Mouse (Mus musculus) kidney, embryonic 16.5 days (tissue): ENCODE results near the gene Zfp280d. TPM values are rescaled to one million over a fixed set of nuclear protein-coding genes. Genes with fewer than 3 reads are reported as not detected.

ENCODE experiments used
- ATAC-seq: fragments of 200-750 bp; cut with Nextera tagmentation; 2 replicates; pipeline ENCODE4 v1.8.0; 2017; ENCODE audit warnings: moderate TSS enrichment; ENCODE audit not compliant: low FRiP score, low TSS enrichment
- H3K27ac ChIP-seq: fragments of 300-500 bp; sonication (generic); 2 replicates; pipeline ENCODE4 v1.5.1; 2014; ENCODE audit warnings: low read length
- H3K27me3 ChIP-seq: fragments of 300-500 bp; sonication (generic); 2 replicates; pipeline ENCODE4 v1.6.1; 2014; ENCODE audit warnings: low read length, control low read depth, mixed read lengths; ENCODE audit not compliant: insufficient read depth
- H3K36me3 ChIP-seq: fragments of 300-500 bp; sonication (generic); 2 replicates; pipeline ENCODE4 v1.6.1; 2014; ENCODE audit warnings: low read length, control low read depth, mixed read lengths; ENCODE audit not compliant: insufficient read depth
- H3K4me1 ChIP-seq: fragments of 300-500 bp; sonication (generic); 2 replicates; pipeline ENCODE4 v1.6.1; 2014; ENCODE audit warnings: low read length, control low read depth, mixed read lengths; ENCODE audit not compliant: insufficient read depth
- H3K4me2 ChIP-seq: fragments of 300-500 bp; sonication (generic); replicated peaks from 2 replicates; pipeline ENCODE4 v1.6.1; 2014; ENCODE audit warnings: low read depth, low read length
- H3K4me3 ChIP-seq: fragments of 300-500 bp; sonication (generic); 2 replicates; pipeline ENCODE4 v1.5.1; 2014; ENCODE audit warnings: mild to moderate bottlenecking, low read length
- H3K9ac ChIP-seq: fragments of 300-500 bp; sonication (generic); replicated peaks from 2 replicates; pipeline ENCODE4 v1.6.1; 2014; ENCODE audit warnings: low read length
- H3K9me3 ChIP-seq: fragments of 300-500 bp; sonication (generic); 2 replicates; pipeline ENCODE4 v1.6.1; 2016; ENCODE audit warnings: low read length, control low read depth
- WGBS: fragments of 180-500 bp; shearing (Covaris S2); extraction: QIAGEN DNeasy Blood & Tissue Kit; methylation state at CpG from one replicate; pipeline ENCODE4 v1.1.7; 2014; 5-methylcytosine and 5-hydroxymethylcytosine counted together
- polyA plus RNA-seq: library from polyadenylated mRNA; unstranded; fragments of >200 nt; fragmentation: Nextera tagmentation; extraction: Ambion mirVana; gene quantifications from 2 replicates; pipeline ENCODE4 v1.2.1, GENCODE M21; 2015

Zfp280d gene
- polyA plus RNA-seq, 1 experiment from 2014 or later = 31.2 TPM

- peaks cover 10% of the 10 kb centered on the region for H3K4me1 ChIP-seq
- H3K9me3 ChIP-seq = peaks cover 15% of the 10 kb centered on the region
- H3K36me3 ChIP-seq = no peaks in the 10 kb centered on the region
- no peaks in the 10 kb centered on the region for H3K27me3 ChIP-seq
- WGBS = 1% methylated on average over 40 of the region's 70 CpGs
- peak overlapping the region; percentile 80 for H3K4me3 ChIP-seq
- H3K4me2 ChIP-seq = peak overlapping the region; percentile 88
- ATAC-seq = peak; percentile 93
- H3K27ac ChIP-seq = peak overlapping the region; percentile 98
- peak overlapping the region; percentile 97 for H3K9ac ChIP-seq
Observed at GRCm38 (mm10) chr9:72275101-72275978, 680 bp downstream of the Zfp280d start.

DNA sequence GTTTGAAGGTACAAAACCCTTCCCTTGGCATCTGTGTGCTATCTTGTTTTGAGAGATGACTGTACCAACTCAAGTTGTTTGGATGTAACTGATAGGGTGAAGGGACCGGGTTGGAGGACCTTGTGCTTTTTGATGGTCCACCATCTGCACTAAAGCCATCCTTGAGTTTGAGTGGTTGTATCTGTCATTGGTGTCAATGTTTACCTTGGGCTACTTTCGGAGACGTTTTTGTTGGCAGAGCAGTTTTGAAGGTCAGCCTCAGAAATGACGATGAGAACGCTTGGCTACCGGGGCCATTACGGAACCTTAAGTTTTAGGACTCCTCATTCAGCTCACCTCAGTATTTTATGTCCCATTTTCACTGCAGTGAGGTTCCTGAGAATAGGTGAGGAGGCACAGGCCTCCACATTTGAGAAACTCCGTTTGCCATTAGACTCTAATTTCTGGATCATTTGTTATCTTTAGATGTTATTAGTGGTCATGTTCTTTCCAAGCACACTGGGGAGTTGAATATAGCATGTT lies 1.4 kb downstream of the Zfp280d start:
- Histone ChIP-seq H3K4me2 (peak overlapping the region; percentile 88), H3K9ac (peak overlapping the region; percentile 97), H3K27me3 (no peaks in the 10 kb centered on the region), H3K4me1 (peaks cover 10% of the 10 kb centered on the region), H3K36me3 (no peaks in the 10 kb centered on the region), H3K9me3 (peaks cover 15% of the 10 kb centered on the region), H3K4me3 (peak overlapping the region; percentile 80), H3K27ac (peak overlapping the region; percentile 98; the same call in 1 of the 2 replicates)
- ATAC-seq = no peak
- 20% methylated on average over 8 of the region's 8 CpGs for WGBS

- H3K27ac ChIP-seq = no peak overlapping the region
- peaks cover 10% of the 10 kb centered on the region for H3K4me1 ChIP-seq
- H3K9ac ChIP-seq = no peak overlapping the region
- no peak overlapping the region for H3K4me3 ChIP-seq
- no peaks in the 10 kb centered on the region for H3K27me3 ChIP-seq
- no peaks in the 10 kb centered on the region for H3K36me3 ChIP-seq
- no peak overlapping the region for H3K4me2 ChIP-seq
- H3K9me3 ChIP-seq = peaks cover 15% of the 10 kb centered on the region
- ATAC-seq = no peak
Observed at GRCm38 (mm10) chr9:72276941-72277340, 2.3 kb downstream of the Zfp280d start.

DNA sequence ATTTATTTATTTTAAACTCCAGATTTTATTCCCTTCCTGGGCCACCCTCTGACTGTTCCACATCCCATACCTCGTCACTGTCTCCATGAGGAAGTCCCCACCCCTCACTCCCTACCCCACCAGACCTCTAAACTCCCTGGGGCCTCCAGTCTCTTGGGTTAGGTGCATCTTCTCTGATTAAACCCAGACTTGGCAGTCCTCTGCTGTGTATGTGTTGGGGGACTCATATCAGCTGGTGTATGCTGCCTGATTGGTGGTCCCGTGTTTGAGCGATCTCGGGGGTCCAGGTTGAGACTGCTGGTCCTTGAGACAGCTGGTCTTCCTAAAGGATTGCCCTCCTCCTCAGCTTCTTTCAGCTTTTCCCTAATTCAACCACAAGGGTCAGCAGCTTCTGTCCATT lies 5.3 kb downstream of the Zfp280d start:
- Histone ChIP-seq H3K27ac (no peak overlapping the region), H3K27me3 (no peaks in the 10 kb centered on the region), H3K4me2 (no peak overlapping the region), H3K9ac (no peak overlapping the region), H3K9me3 (0 out of 2 replicates have a peak, but pooled peaks cover 3% of the 10 kb centered on the region), H3K4me1 (peaks cover 10% of the 10 kb centered on the region), H3K4me3 (no peak overlapping the region), H3K36me3 (peaks cover 6% of the 10 kb centered on the region; the same call in 1 of the 2 replicates)
- ATAC-seq = no peak
- 90% methylated on average over 4 of the region's 4 CpGs for WGBS

DNA sequence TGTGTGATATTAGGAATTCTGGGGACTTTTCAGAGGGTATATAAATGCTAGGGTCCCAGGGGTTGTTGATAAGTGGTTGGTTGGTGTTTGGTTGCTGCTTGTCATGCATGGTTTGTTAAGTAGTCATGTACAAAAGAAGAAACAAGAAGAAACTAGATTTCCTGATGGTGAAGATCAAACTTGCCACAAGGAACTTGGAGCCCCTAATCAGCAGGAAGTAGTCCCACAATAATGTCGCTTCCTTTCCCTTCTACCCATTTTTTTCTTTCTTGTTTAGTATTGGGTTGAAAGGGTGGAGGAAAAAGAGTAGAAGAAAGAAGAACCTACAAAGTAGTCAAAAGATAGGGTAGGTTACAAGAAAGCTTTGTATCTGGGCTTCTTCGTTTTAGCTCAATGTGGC lies 13.0 kb downstream of the Zfp280d start:
- H3K27ac ChIP-seq = no peak overlapping the region
- peaks cover 9% of the 10 kb centered on the region for H3K4me1 ChIP-seq
- H3K4me3 ChIP-seq = no peak overlapping the region
- no peaks in the 10 kb centered on the region for H3K27me3 ChIP-seq
- H3K4me2 ChIP-seq = no peak overlapping the region
- H3K9ac ChIP-seq = no peak overlapping the region
- 0 out of 2 replicates have a peak, but pooled peaks cover 3% of the 10 kb centered on the region for H3K9me3 ChIP-seq
- WGBS = 78% methylated on average over 2 of the region's 2 CpGs
- H3K36me3 ChIP-seq = peaks cover 10% of the 10 kb centered on the region; the same call in 1 of the 2 replicates
- no peak for ATAC-seq

- 84% methylated on average over 2 of the region's 2 CpGs for WGBS
- Histone ChIP-seq H3K4me3 (no peak overlapping the region), H3K4me1 (peaks cover 9% of the 10 kb centered on the region), H3K4me2 (no peak overlapping the region), H3K9me3 (0 out of 2 replicates have a peak, but pooled peaks cover 3% of the 10 kb centered on the region), H3K36me3 (peaks cover 10% of the 10 kb centered on the region; the same call in 1 of the 2 replicates), H3K9ac (no peak overlapping the region), H3K27me3 (no peaks in the 10 kb centered on the region), H3K27ac (no peak overlapping the region)
- ATAC-seq = no peak
Observed at GRCm38 (mm10) chr9:72288210-72288609, 13.6 kb downstream of the Zfp280d start.

- Histone ChIP-seq H3K27ac (no peak overlapping the region), H3K4me2 (no peak overlapping the region), H3K4me1 (peaks cover 9% of the 10 kb centered on the region), H3K9ac (no peak overlapping the region), H3K36me3 (0 out of 2 replicates have a peak, but pooled peaks cover 5% of the 10 kb centered on the region), H3K27me3 (no peaks in the 10 kb centered on the region), H3K4me3 (no peak overlapping the region), H3K9me3 (no peaks in the 10 kb centered on the region)
- ATAC-seq = no peak
- WGBS = 94% methylated on average over 1 of the region's 1 CpGs
Observed at GRCm38 (mm10) chr9:72289094-72289493, 14.4 kb downstream of the Zfp280d start.

- no peak overlapping the region for H3K9ac ChIP-seq
- H3K27ac ChIP-seq = no peak overlapping the region
- no peaks in the 10 kb centered on the region for H3K27me3 ChIP-seq
- H3K36me3 ChIP-seq = 0 out of 2 replicates have a peak, but pooled peaks cover 5% of the 10 kb centered on the region
- no peak overlapping the region for H3K4me3 ChIP-seq
- ATAC-seq = no peak
- H3K4me2 ChIP-seq = no peak overlapping the region
- no peaks in the 10 kb centered on the region for H3K4me1 ChIP-seq
- no peaks in the 10 kb centered on the region for H3K9me3 ChIP-seq
Observed at GRCm38 (mm10) chr9:72294076-72294475, 19.4 kb downstream of the Zfp280d start.

DNA sequence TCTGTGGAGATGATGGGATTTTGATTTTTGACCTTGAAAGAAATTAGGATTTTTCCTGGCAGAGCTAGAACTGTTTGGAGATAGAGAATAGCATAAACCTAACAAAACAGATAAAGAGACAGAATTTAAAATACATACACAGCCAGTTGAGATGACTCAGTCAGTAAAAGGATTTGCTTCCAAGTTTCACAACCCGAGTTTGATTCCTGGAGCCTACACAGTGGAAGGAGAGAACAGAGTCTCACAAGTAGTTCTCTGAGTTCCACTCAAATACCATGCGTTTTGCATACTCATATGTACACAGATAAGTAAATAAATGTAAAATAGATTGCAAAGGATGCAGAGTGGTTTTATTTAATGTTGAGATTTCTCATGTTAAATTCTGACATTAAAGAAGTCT lies 35.1 kb downstream of the Zfp280d start:
- WGBS = 93% methylated on average over 2 of the region's 2 CpGs
- ATAC-seq = no peak
- peaks cover 16% of the 10 kb centered on the region; the same call in 1 of the 2 replicates for H3K36me3 ChIP-seq
- H3K27ac ChIP-seq = no peak overlapping the region
- no peak overlapping the region for H3K9ac ChIP-seq
- no peaks in the 10 kb centered on the region for H3K9me3 ChIP-seq
- H3K4me2 ChIP-seq = no peak overlapping the region
- H3K4me3 ChIP-seq = no peak overlapping the region
- H3K4me1 ChIP-seq = no peaks in the 10 kb centered on the region
- H3K27me3 ChIP-seq = no peaks in the 10 kb centered on the region

DNA sequence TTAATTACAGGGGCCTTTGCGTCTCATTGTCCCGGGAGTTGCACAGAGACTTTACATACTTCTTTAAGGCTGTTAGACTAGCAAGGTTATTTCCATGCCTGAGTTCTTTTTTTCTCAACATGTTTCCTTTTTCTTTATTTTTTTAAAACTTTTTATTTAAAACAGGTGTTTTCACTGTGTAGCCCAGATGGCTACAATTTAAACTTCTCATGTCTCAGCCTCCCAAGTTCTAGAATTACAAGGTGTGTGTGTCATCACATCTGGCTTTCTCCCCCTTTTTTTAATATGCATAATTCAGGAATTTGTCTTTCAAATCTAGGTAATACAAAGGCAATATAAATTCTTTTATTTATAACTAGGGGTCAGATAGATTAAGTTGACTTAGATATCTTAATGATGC lies 58.6 kb downstream of the Zfp280d start:
- Histone ChIP-seq H3K4me2 (no peak overlapping the region), H3K36me3 (peaks cover 11% of the 10 kb centered on the region; the same call in 1 of the 2 replicates), H3K27me3 (no peaks in the 10 kb centered on the region), H3K4me3 (no peak overlapping the region), H3K27ac (no peak overlapping the region), H3K9me3 (no peaks in the 10 kb centered on the region), H3K9ac (no peak overlapping the region), H3K4me1 (no peaks in the 10 kb centered on the region)
- no peak for ATAC-seq
- WGBS = 94% methylated on average over 2 of the region's 2 CpGs
